Mouse (Mus musculus): ENCODE measurements around the gene Gm12216.

Gm12216 gene

DNA sequence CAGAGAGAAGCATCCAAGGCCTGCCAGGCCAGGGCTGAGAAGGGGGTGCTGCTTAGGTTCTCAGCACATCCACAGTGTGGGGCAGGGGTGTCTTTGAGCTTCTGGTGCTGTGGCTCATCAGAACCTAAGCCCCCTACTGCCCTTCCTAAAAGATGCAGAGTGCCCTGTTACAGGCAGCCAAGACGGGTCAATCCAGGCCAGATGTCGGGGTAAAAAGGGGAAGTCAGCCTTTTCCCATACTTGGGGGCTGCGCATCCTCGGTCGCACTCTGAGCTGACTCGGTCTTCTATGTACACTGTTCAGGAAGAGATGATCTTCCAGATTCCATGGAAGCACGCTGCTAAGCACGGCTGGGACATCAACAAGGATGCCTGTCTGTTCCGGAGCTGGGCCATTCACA is 86.5 kb downstream of the Gm12216 start:
- intact Hi-C loops (cut with DNase I): no loop called here

DNA sequence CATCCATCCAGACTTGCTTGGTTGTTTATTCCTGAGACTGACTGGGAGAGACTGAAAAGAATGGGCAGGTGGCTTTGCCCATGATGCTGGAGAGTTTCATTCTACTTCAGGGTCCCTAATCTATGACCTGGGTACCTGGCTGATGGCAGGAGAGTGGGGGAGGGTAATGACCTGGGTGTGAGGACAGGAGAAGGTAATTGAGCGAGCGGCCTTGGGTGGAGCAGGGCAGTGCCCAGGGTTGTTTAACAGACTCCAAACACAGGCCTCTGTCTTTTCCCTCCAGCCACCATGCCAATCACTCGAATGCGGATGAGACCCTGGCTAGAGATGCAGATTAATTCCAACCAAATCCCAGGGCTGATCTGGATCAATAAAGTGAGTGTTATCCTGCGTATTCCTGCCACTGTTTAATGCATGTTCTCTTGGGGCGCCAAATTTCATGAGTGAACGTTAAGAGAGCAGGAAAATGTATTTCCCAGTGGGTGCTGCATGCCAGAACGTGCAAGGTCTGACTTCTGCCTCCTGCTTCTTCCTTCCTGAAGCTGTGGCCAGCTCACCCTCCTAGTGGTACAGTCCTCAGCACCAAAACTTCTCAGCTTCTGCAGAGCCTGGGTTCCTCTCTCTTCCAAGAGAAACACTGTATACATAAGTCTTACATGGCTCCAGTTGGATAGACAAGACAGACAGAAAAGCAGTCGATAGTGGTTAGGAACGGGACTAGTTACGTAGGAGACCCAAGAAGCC is 87.9 kb downstream of the Gm12216 start:
- intact Hi-C loops (cut with DNase I): no loop called here

DNA sequence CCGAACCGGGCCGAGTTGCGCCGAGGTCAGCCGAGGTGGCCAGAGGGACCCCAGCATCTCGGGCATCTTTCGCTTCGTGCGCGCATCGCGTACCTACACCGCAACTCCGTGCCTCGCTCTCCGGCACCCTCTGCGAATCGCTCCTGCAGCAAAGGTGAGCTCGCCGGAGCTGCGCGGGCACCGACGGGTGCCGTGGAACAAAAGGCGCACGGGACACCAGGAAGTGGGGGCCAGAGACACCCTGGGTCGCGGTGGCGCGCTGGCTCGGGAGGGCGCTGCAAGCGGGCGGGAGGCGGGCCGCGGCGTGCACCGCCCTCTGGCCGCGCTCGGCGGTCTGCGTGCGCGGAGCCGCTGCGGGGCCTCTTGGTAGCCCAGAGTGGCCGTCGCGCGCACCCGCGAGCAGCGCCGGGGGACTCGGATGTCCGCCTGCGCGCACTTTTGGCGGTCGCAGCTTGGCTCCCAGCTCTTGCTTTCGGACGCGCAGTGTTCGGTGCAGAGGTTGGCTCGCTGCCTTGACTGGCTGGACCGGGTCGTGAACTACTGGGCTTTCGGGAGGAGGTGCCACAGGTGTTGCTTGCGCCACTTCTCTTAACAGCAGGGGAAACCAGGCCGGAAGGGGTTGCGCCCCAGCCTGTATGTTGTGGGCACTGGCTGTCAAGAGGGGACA is 88.8 kb downstream of the Gm12216 start:
- intact Hi-C loops (cut with DNase I): no loop called here

DNA sequence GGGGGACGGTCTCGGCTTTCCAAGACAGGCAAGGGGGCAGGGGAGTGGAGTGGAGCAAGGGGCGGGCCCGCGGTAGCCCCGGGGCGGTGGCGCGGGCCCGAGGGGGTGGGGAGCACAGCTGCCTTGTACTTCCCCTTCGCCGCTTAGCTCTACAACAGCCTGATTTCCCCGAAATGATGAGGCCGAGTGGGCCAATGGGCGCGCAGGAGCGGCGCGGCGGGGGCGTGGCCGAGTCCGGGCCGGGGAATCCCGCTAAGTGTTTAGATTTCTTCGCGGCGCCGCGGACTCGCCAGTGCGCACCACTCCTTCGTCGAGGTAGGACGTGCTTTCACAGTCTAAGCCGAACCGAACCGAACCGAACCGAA is 89.3 kb downstream of the Gm12216 start, which contains the start of gene Irf1:
Gene Irf1 (plus strand): TSS at position 255 of the 365 bp plus-strand sequence.
- intact Hi-C loops (cut with DNase I): no loop called here

DNA sequence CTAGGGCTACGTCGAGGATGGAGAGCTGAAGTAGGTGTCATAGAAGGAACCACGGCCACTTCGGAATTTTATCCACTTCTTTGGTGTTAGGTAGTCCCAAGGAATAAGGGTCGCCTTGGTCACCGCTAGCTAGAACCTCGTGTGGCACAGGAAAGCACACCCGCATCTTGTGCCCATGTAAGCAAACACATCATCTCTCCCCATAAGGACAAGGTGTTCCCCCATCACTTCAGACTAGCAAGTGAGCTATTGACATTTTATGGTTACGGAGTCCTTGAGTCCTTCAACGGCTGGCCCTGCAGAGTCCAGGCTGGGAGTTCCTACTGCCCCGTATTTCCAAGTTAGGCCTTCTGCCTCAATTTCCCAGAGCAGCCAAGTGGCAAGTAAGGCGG is 89.9 kb downstream of the Gm12216 start:
- intact Hi-C loops (cut with DNase I): no loop called here

DNA sequence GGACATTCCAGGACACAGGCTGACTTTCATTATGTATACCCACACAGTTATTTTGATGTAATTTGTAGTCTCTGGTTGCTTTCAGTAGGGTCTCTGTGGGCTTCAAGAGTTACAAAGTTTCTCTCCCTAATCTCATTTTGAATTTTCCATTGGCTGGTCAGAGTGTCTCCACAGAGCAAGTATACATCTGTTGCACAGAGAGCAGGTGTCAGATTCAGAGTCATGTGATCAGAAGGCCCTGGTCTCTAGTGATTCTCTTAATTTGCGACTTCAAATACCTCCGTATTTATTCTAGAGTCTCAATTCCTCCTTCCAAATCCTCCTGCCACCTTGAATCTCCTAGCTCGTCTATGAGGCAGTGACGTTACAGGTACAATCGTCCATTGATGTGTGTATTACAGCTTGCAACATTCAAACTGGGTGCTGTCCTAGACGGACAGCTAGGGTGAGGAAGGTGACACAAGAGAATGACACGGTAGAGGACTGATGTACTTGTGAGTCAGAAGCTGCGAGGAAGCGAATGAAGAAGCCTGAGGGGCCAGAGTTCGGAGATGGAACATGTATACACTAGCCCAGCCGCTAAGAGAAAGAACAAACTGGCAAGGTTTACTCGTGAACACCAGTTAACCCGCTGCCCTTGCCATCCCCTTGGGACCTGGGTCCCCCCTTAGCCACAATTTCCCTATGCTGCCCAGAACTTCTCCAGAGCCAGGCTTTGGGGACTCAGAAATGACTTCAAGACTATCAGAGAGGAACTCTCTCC is 90.5 kb downstream of the Gm12216 start:
- intact Hi-C loops (cut with DNase I): no loop called here

DNA sequence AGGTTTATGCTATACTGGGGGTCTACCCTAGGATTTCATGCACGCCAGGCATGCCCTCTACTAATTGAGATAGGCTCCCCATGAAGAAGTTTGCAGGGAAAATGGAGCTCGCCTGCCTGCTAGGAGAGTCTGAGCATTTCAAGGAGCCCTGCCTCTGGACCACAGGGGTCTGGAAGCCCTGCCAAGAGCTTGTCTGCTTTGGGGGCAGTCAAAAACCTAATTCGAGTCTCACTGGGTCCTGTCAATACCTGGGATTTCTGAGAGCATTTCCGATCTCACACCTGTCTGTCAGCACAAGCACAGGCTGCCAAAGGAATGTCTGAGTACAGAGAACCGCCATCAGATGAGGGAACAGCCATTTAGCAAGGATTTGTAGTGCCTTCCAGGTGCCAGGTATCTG is 94.5 kb downstream of the Gm12216 start:
- intact Hi-C loops (cut with DNase I): no loop called here

DNA sequence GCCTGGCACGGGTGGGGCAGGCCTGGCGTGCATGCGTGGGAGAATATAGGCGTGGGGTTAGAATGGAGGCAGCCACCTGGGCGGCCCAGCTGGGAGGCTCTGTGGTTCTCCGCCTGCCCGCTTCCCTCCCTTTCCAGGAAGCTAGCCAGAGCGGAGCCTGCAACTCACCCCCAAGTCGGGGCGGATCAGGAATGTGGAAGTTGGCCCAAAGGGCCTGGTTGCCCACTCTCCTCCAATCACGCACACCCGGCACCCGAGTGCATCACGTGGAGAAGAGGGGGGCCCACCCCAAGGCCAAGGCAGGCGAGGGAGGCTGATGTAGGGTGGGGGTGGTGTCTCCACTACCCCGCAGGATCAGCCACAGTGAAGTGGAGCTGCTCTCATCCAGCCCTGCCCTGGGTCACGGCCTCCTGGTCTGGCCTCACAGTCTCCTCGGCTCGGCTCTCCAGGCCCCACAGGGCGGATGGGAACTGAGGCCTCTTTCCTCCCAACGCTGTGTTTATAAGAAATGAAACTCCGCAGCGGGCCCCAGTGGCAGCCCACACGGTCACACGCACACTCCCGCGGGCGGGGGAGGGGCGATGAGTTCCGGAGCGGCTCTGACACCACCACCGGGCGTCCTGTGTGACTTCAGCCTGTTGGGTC is 95.4 kb downstream of the Gm12216 start:
- intact Hi-C loops (cut with DNase I): no loop called here

DNA sequence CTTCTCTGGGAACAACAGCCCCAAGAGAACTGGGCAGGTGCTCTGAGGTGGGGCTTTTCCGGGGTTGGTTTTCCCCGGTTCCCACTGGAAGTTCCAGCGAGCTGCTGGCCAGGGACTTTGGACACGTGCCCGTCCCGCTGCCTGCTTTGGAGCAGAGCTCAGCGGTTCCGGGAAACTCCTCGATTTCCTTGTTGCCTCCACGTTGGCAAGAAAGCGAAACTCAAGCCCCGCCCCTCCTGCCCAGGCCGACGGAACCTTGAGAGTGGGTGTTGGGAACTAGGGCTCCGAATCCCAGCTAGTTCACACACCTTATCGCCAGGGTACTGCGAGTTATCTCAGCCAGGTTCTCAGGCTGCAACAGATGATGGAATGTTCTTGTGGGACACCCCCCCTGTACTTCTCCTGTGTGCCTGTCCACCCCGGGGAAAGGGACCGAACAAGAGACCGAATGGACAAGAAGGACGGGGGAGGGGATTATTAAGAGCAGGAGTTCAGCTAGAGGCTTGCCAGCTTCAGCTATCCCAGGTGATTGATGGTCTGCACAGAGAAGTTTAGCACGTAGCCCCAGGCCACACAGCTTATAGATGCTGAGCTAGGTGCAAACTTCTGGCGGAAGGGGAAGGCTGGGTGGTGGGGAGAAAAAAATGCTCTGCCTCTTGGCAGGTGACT is 96.1 kb downstream of the Gm12216 start:
- intact Hi-C loops (cut with DNase I): no loop called here

DNA sequence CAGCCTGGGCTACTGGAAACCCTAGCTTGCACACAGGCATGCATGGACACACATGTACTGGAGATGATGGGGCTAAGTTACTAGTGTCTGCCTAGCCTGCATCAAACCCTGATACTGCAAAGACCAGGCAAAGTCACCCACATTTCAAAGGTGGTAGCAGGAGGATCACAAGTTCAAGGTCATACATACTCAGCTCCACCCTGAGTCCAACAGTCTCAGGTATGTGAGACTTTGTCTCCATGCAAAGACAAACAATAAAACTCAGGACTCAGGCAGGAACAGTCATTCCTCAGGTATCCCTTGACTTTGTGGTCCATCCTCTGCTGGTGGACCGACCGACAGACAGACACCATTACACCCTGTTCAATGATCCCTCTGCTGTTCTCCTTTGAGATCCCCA is 96.6 kb downstream of the Gm12216 start:
- intact Hi-C loops (cut with DNase I): no loop called here

DNA sequence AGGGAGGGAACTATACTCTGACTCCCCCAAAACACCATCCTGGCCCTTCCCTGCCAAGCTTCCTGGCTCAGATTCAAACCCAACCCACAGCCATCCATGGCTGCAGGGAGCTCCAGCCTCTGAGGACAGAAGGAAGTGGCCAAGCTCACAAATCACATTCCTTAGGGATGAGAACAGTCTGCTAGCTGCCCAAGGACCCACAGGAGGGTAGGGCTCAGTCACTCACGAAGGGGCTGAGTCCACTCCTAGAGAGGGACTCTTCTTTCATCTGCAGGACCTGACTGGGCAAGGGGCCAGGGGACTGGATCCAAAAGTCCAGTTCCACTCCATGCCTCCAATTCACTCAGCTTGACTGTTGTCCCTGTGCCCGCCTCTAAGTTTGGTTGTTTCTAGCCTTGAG is 97.2 kb downstream of the Gm12216 start:
- intact Hi-C loops (cut with DNase I): no loop called here

DNA sequence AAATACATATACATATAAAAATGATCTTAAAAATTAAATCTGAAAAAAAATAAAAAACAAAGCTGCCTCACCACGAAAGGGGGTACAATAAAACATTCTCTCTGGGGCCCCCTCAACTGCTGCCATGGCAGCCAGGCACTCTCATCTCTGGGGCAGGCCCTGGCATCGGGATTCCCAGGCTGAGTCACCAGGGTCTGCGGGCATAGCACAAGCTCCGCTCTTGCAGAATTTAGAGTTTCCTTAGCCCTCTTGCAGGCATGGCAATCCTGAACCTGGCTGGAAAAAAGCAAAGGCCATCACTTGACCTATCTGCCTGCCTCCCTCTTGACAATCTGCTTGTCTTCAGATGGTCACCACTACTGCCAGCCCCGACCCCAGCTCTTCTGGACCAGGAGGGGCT is 97.8 kb downstream of the Gm12216 start:
- intact Hi-C loops (cut with DNase I): no loop called here

DNA sequence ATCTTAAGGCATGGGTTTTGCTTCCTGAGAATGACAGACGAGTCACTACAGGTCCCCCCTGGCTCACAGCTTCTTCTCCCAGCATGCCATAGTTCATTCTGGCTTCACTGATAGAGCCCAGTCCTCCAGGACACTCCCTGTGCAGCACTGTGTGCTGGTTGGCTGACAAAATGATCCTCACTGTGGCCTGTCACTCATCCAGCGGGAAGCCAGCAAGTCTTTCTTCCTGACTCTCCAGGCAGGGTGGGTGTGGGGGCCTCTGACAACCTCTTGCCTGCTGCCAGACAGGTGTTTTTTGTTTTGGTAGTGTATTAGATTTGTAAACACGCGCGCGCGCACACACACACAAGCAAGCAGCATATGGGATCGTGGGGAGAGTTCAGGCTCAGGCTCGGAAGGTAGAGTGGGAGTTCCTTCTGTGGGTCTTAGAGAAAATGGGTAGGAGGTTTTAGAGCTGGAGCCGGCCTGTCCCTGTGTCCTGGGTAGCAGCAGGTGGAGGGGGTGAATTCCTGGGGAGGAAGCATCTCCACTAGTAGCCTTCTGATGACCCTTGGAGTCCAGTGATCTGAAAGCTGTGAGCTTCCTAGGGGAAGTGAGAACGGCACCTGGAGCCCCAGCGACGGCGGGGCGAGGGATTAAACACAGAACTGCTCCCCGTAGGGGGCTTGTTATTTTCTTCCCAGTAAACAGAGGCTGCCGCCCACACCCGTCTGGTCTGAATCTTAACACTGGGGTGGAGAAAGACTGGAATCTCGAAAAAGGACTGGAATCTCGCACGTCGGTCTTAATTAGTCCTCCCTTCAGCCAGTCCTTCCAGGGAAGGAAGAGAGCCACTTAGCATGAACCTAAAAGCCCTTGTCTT is 99.3 kb downstream of the Gm12216 start:
- intact Hi-C loops (cut with DNase I): loop anchor here (2.0 kb wide), 1 partner anchor 91 kb away; no protein-coding TSS in a partner anchor

DNA sequence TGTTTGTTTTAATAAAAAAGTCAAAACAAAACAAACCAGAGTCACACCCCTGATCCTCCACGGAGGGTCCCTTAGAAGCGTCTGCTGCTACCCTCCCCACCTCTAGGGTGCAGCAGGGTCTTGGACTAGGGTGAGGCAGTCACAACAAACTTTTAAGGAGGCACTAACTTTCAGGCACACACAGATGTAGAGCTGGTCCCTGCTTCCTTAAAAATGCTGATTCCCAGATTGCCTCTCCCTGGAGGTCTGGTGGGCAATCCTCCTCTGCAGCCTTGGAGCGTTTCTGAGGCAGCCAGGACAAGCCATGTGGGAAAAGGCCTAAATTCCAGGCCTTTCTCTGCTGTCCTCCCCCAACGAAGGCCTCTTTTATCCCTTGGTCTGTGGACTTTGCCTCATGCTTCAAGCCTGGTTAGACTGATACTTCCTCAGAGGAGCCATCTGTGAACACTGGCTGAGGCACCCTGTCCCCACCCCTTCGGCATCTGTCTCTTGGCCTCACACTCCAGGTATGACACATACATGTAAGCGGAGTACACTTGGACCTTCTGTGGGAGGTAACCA is 100.2 kb downstream of the Gm12216 start:
- intact Hi-C loops (cut with DNase I): loop anchor here (2.0 kb wide), 1 partner anchor 92 kb away; no protein-coding TSS in a partner anchor

DNA sequence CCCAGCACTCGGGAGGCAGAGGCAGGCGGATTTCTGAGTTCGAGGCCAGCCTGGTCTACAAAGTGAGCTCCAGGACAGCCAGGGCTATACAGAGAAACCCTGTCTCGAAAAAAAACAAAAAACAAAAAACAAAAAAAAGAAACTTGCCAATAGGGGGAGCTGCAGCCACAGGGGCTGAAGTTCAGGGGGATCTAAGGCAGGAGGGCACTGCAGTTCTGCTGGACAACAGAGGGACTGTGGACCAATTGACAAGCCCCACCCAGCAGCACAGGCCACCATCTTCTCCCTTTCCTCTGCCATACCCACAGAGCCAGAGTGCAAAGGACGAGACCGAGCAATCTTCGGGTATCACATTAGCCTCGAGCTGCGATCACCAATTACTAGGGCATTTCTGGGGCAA is 101.0 kb downstream of the Gm12216 start:
- intact Hi-C loops (cut with DNase I): loop anchor here (2.0 kb wide), 1 partner anchor 93 kb away; no protein-coding TSS in a partner anchor

DNA sequence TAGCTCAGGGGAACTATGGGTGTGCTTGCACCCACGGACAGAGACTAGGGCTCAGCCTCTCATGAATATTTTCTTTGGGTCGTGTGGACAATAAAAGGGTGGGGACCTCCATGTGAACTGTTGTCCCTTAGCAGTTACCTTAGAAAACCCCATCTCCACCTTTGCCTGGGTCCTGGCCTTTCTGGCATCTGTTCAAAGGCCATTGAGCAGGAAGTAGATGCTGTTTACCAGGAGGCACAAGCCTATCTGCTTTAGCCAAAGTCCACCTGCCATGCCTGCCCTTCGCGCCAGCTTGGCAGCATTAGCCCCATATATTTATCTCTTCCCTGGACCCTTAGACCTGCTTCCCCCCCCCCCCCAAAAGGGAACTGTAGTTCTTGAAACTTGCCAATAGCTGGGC is 101.4 kb downstream of the Gm12216 start:
- intact Hi-C loops (cut with DNase I): loop anchor here (2.0 kb wide), 1 partner anchor 93 kb away; no protein-coding TSS in a partner anchor

DNA sequence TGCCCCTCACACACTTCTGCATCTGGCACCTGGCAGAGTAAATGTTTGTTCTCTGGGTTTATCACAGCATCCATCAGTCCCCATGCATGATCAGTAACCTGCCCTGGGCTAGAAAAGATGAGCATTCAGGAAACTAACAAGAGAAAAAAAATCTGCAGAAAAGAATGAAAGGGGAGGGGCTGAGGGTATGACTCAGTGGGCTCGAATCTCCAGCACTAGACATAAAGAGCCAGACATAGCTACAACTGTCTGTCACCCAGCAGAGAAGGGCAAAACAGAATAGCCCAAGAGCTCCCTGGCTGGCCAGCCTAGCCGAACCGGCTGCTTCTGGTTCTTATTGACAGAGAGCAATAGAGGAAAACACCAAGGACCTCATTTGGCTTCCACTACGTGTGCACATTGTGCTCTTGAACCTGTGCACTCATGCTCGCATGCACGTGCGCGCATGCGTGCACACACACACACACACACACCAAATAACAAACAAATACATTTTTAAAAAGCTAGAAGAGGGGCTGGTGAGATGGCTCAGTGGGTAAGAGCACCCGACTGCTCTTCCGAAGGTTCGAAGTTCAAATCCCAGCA is 104.0 kb downstream of the Gm12216 start:
- intact Hi-C loops (cut with DNase I): no loop called here

DNA sequence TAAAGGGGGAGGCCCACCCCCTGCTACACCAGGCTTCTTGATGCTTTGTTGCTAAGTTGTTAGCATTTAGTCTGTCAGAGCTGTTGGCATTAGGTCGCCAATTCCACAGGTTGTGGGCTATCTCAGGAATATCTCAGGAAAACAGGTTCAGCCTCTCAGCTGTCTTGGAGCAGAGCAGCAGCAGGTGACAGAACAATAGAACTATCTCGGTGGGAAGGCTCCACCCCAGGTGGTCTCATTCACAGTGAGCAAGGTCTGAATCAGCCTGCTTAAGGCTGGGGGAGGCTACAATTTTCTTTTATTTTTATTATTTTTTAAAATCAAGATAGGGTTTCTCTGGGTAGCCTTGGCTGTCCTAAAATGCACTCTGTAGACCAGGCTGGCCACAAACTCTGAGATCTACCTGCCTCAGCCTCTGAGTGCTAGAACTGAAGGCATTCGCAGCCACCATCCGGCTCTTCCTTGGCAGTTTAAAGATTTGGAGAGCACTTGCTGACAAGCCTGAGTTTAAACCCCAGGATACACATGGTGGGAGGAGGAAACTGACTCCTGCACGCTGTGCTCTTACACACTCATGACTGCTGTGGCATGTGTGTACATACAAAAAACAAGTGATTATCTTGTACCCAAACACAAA is 109.2 kb downstream of the Gm12216 start:
- intact Hi-C loops (cut with DNase I): no loop called here

DNA sequence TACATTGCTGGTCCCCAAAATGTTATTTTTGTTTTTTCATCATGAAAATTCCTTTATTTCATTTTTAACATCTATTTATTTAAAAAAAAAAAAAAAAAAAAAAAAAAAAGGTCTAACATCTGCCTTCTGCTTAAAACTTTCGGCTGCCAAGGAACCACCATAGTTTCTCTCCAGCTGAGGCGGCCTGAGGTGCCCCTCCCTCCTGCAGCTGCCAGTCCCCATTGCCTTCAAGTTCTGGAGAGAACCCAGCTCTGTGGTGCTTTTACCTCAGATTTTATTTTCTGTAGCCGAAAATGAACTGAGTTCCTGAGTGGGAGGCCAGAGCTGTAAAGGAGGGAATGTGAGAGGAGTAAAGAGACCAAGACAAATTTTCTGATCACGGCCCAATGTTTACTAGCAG is 109.8 kb downstream of the Gm12216 start:
- intact Hi-C loops (cut with DNase I): no loop called here
